Mouse (Mus musculus) large intestine, adult 2 months (tissue): ENCODE measurements around the gene Tmem52b. TPM values are rescaled to one million over a fixed set of nuclear protein-coding genes. Genes with fewer than 3 reads are reported as not detected.
"Not testable (repeated sequence)": the region's sequence is repeated elsewhere in the genome, so short reads cannot be mapped to it uniquely, and the experiment has no call there.

Experiments used
- DNase-seq: peaks from one replicate; pipeline ENCODE4 v3.0.0-alpha.2; 2012; ENCODE audit warnings: low read depth, low spot score
- WGBS: fragments of 180-500 bp; shearing (Covaris S2); methylation state at CpG from one replicate; pipeline ENCODE4 v1.1.7; 2018; 5-methylcytosine and 5-hydroxymethylcytosine counted together
- polyA plus RNA-seq: library from polyadenylated mRNA; depleted of rRNA; stranded (reverse); fragments of >200 nt; gene quantifications from 2 replicates; pipeline ENCODE4 v1.2.3, GENCODE M21; 2012; rRNA removed

The Tmem52b gene
- polyA plus RNA-seq: not detected in 2 replicates

DNA sequence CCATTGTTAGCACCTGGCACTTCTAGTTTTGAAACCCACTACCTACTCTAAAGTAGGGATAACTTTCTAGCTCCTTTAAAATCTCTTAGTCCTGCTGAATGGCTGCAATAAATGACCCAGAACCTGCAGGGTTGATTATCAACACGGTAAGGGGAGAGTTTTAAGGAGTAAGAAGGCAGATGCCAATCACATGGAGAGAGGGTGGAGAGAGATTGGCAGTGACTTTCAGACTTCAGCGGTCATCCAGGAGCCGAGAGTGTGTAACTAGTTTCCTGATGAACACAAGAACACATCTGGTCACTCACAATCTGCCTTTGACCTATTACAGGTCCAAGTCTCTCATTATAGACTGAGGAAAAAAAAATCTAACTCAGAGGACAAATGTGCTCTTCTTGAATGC is at the start of gene Tmem52b:
Tmem52b (plus strand) TSS at position 189 of the 400 bp plus-strand sequence.
- DNase-seq: no peak
- WGBS: 35% methylated on average over 3 of the region's 3 CpGs

DNA sequence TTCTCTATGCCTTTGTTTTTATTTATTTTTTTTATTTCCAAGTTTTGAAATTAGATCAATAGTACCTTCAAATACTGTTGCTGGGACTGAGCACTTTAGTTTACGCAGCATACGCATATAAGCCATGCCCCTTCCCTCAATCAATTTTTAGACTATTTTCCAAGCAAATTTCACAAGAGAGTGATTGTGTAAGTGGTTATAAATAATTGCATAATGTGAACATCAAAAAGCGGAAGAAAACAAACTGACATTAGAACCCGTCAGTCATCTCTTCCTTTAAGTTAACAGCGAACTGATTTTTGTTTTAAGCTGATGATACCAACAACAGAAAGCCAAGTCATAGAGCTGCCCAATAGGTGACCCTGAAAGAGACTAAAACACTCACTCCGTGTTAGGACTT is 41.0 kb upstream of the Tmem52b start:
- 89% methylated on average over 6 of the region's 6 CpGs for WGBS
- no peak for DNase-seq

DNA sequence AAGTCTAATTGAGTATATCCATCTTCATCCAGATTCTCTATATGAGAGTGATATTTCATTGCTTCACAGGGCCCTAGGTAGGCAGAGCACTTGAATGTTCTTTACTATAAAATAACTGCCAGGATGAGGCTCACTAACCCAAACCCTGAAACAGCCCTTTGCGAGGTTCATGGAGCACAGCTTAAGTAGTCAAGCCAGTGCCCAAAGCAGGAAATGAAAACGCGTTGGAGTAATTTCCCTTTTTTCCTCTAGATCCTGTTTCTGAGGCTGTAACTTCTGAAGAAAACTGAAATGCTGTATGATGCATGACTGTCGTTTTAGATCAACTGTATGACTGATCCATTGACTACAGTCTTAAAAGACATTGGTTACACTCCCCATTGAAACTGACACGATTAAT is 39.7 kb upstream of the Tmem52b start:
- 76% methylated on average over 5 of the region's 5 CpGs for WGBS
- DNase-seq: no peak

DNA sequence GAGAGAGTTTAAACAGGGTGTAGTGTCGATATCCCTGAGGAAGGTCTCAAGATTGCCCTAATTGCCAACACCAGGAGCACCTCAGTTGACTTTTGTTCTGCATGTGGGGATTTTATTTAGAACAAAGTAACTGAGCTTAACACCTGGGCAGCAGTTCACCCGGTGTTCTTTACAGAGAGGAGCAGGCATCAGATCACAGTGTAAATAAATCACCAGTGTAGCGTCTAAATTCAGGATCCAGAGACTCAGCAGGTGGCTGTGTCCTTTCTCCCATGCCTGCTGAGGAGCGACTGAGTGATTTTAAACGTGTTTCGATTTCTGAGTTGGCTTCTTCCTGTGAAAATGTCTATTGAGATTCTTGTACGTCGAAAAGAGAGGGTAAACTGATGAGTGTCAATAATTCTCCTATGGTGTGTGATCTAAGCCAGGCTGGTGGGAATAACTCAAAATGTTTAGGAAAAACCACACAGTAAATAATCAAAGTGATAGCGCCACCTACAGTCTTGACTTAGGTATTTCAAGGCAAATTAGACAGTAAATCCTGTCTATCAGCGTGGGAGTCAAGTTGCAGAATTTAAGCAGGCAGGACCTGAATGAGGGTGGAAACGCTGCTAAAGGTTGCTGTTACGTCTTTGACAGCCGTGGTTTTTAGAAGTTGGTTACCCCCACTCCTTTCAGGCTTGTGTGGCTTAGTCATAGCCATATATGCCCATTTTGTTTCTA is 35.8 kb upstream of the Tmem52b start:
- no peak for DNase-seq
- 26% methylated on average over 13 of the region's 13 CpGs for WGBS

DNA sequence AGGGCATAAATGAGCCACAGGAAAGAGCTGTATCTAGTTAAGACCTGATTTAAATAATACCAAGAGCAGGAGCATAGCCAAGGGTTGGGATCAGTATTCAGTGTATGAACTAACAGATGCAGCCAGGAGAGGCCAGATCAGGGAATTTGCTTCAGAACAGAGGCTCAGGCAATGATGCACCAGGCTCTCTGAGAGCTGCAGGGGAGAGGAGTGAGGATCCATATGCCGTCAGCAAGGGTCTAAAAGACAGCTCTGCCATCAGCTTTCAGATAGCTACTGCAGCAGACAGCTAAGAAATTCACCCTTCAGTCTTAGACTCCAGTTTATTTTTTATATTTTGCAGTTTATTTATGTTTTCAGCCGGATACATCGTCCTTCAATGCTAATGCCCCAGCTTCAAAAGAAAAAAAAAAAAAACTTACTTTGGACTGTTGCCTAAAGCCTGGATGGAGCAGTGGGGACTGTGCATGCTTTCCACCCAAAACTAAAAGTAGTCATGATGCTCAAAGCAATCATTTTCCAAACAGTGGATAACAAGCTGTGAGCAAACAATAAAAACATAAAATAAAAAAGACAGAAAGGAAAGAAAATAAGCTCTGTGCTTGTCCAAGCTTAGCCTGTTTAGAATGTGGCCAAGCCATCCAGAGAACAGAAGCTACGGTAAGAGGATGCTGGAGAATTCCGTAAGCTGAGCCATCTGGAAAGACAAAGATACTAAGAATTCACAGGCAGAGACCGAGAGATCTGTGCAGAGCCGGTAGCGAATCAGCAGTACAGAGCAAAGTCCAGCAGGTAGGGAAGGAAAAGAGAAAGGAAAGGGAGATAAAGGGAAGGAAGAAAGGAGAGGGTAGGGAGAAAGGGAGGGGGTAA is 32.0 kb upstream of the Tmem52b start:
- 38% methylated on average over 8 of the region's 8 CpGs for WGBS

DNA sequence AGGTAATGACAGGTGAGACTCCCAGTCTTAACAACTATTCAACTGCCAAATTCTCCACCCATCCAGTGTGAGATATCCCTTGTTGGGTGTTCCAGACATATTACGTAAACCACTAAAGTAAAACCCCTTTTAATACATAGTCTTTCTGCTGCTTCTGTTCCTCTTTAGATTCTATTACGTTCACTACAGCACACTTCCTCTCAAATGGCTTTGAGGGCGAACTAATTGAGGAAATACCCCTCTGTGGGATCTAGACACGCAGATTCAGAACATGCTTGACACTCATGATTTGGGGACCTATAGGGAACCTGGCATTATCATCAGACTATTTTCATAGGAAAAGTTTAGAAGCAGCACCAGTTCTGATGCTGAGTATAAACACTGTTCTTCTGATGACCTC is 17.4 kb upstream of the Tmem52b start:
- DNase-seq: no peak
- 78% methylated on average over 4 of the region's 4 CpGs for WGBS

More for the DNA sequence above, 32.0 kb upstream of the Tmem52b start:
- DNase-seq: no peak

DNA sequence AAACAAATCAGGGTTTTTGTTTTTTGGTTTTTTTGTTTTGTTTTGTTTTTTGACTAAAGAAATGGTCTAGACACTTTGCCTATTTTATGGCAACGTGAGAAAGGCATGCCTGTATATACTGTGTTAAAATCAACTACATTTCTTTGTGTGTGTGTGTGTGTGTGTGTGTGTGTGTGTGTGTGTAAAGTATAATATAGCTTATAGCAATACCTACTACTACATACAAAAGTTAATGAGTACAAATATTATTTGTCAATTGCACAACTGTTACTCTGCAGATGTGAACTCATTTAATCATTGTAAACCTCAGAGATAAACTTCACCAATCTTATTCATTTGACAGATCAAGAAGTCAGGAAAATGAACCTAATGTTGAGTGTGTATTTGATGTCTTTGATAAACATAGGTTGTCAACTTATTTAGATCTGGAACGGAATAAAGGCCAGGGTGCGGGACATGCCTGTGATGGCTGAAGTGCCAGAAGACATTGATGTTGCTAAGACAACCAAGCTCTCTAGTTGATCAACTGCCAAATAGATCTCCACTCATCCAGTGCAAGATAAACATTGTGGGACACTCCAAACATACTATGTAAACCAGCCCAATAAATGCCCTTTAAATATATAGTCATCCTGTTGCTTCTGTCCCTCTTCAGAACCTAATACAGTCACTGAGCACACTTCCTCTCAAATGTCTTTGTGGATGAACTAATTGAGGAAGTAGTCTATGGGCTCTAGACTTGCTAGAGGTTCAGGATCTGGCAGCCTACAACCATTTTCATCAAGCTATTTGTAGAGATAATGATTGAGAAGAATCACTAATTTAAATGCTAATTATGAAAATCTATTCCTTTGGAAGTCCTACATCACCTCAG is 14.8 kb upstream of the Tmem52b start:
- DNase-seq: no peak
- 76% methylated on average over 3 of the region's 3 CpGs for WGBS

DNA sequence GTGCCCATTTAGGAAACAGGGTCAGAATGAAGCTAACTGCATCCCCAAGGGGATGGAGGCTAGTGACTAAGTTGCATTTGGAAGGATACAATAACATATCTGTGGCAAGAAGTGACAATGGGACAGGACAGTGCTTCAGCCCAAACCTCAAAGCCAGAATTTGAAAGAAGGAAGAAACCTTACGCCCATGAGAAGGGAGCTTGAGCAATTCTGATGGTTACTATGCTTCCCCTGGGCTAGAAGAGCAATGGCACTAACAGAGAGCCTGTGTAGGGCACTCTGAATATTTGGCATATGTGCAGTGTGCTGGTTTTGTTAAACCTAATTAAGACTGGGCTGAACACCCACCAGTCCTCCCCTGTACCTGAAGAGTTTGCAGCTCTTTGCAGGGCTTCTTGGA is 12.8 kb upstream of the Tmem52b start:
- not testable (repeated sequence) for DNase-seq
- 85% methylated on average over 1 of the region's 1 CpGs for WGBS

DNA sequence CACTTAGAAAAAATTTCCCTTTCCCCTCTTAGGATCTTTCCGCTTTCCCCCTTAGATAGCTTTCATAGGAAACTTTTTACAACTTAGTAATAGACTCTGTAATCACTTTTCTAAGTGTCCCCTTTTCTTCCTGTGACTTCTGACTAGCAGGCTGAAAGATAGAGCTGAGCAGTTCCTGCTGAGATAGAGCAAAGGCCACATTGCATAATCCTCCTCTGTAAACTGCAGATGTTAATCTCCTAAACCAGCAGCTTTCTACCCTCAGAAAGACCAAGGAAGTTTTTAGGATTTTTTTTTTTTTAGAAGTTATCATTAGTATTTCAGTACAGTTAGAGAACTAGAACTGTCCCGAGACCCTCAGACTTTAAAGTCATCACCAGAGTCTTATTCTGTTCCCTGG is 8.9 kb upstream of the Tmem52b start:
- 82% methylated on average over 2 of the region's 2 CpGs for WGBS
- DNase-seq: no peak

DNA sequence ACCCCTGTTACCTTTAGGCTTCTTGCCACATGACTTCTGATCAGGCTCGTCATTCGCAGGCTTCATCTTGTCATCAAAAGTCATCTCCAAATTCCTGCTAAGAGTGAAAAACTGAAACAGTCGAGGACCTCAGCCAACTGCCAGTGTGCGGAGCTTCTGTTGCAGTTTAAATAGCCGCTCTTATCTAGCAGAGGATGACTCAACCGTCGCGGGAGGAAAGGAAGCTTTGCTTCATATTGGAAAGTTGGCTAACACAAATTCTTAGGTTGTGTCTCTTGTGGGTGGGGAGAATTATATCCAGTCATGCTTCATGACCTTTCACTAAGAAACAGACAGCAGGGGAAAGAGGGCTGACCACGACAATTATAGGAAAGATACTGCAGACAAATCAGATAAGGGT is 5.3 kb upstream of the Tmem52b start, which contains the start of gene Olr1:
Olr1 (minus strand) TSS at position 142 of the 400 bp plus-strand sequence.
- WGBS: 67% methylated on average over 9 of the region's 9 CpGs

DNA sequence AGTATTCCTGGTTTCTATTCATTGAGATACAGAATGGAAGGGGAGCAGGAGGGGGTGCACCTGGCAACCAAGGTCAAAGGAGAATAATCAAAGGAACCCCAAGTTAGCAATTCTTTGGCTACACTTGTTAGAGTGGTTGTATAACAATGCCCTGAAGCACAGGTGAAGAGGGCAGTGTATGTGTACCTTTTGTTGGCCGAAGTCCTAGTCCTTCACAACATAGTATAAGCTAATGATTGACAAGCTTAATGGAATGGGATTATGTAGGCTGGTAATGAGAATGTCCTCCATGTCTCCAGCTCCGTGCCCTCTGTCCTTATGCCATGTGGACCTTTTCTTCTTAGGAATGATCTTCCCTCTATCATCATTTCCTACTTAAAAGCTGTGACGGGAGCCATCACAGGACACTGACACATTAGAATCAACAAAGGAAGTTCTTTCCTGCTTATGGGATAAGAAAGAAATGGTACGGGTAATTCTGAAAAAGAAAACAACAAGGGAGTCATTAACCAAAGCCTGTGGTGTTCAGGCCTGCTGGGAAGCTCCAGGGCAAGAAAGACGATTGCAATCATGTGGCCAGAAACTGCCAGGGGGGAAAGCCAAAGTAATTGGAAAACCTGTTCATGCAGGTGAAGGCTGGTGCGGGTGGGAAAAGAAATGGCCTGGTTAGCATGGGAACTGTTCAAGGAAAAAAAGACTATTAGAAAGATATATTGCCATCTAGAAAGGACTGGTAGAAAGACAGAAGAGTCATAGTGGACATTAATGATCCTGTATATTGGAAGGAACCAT is 2.0 kb upstream of the Tmem52b start:
- WGBS: 43% methylated on average over 6 of the region's 6 CpGs
- no peak for DNase-seq

More for the DNA sequence above, 5.3 kb upstream of the Tmem52b start, which contains the start of gene Olr1:
- no peak for DNase-seq

DNA sequence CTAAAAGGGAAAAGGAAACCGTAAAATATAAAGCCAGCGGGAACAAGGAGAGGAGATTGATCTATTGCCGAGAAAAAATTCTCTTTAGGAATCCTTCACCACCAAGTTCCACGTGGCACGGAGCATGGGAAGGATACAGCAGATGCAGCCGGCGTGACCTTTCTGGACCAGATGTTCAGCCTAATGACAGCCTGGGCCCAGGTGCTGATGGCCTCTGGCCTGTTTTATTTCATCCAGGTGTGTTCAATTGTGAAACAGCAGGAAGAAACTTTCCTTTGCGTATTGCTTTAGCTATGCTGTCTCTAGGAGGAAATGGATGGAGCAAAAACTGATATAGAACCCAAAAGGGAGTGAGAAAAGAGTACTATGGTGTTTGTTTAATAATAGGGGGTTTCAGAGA is 513 bp downstream of the Tmem52b start:
- 22% methylated on average over 8 of the region's 8 CpGs for WGBS
- no peak for DNase-seq

DNA sequence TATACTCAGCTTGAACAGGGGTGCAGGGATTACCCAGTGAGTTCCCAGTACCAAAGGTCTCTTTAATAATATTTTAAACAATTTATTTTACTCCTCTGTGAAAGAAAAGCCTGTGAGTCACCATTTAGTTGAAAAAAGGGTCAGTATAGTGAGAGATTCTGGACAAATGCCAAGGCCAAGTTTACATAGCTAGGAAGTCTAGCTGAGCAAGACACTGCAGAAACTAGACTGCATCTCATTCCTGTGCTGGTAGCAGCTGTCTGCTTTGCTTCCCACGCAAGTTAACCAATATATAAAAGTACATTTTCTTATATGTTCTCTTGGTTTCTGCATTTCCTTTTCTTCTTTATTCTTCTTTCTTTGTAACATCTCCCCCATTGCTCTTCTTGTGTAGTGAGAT is 1.1 kb downstream of the Tmem52b start:
- 35% methylated on average over 1 of the region's 1 CpGs for WGBS
- DNase-seq: no peak

DNA sequence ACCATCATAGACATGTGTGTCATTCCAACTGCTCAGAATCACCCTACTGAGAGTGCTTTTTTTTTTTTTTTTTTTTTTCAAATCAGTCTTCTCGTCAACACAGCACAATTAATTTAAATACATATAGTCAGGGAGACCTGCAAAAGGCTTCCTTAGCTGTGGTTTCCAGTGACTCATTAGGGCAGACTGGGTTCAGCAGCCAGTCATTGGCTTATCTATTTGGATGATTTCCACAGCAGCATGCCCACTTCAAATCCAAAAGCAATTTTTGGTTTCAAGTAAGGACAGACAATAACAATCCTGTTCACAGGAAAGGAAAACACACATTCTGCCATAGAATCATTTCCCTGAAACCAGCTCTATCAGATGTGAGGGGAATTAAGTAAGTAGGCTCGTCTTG is 2.0 kb downstream of the Tmem52b start:
- DNase-seq: no peak
- WGBS: 68% methylated on average over 2 of the region's 2 CpGs

DNA sequence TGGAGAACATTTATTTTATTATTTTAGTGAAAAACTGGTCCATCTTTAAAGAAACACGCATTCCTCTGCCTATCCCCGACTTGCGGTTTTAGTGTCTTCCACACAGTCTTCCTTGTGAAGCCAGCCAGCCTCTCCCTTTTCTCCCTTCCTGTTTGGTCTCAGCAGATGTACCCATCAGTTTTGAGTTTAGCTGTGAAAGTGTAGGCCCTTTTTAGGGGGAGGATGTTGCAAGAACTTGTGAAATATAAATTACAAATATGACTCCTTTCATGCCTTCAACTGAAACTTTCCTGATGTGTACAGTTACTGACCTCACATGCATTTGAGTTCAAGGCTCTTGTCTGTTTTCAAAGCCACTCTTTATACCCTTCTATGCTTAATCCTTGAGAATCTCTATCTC is 2.7 kb downstream of the Tmem52b start:
- DNase-seq: no peak
- 74% methylated on average over 3 of the region's 3 CpGs for WGBS

DNA sequence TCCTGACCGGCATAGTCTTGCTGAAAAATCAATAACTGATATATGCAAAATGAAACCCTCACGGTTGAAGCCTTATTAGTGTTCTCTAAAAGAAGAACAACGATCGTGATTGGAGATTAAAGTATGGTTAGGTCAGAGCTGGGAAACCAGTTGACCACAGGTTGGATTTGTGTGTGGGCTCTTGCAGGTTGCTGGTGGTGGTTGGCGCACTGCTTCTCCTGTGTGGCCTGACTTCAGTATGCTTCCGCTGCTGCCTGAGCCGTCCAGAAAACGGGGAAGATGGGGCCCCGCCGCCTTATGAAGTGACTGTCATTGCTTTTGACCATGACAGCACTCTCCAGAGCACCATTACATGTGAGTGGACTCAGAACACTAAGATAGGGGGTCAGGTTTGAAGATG is 4.0 kb downstream of the Tmem52b start:
- no peak for DNase-seq
- 94% methylated on average over 10 of the region's 10 CpGs for WGBS

DNA sequence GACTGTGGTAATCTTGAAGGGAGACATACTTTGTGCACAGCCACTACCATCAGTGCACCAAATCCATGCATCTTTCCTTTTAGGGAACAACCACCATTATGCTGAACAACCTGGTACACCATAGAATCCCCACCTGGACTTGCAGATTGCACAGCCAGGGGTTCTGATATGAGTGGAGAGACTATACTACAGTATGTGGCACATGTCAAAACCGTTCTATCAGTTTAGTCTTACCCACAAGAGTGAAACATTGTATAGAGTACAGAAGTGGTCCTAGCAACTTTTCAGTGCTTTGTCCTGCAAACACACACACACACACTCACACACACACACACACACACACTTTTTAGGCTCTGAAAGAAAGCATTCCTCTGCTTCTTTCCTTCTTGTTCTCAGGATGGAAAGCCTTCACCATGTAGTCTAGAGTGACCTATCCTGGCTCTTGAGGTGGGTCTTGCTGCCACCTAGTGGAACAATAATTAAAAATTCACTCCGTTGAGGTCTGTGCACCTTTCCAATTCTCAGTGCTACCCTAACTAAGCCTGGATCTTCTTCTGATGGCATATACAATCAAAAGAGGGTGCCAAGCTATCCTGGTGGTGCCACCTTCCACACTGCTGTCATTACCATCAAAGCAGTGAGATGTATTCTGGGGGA is 5.5 kb downstream of the Tmem52b start:
- 51% methylated on average over 2 of the region's 2 CpGs for WGBS
- DNase-seq: no peak

DNA sequence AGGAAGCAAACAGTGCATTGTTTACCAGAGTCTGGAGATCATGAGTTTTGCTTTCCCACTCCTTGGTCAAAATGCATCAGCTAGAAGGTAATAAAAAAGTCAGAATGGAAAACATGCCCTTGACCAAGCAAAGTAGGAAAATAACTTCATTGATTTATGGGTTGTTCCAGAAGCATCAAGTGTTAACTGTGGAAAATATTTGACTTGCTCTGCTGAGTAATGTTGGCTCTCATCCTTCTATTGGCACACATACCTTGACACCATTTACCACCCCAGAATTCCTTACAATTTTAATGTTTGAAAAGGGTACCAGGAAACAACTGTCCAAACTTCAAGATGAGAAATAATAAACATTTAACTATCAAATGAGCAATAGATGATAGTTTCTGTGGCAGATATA is 13.7 kb downstream of the Tmem52b start:
- DNase-seq: no peak

DNA sequence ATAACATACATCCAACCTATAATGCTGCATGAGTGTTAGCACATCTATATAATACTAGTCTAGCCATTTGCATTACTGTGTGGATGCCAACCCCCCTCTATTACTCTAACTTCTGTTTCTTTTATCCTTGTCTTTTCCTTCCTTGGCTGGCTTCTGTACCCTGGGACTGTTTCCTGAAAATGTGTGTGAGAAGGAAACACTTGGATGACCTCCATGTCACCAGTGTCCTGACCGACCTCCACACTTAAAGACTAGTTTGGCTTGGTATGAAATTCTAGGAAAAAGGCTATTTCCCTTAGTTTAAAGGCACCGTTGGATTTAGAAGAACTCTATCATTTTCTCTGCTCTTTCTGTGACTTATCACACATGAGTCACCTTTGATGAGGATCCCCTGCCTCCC is 15.1 kb downstream of the Tmem52b start:
- no peak for DNase-seq
- 83% methylated on average over 2 of the region's 2 CpGs for WGBS
